Mouse (Mus musculus): Measurements from ENCODE around the gene Nol12.

Gene Nol12

DNA sequence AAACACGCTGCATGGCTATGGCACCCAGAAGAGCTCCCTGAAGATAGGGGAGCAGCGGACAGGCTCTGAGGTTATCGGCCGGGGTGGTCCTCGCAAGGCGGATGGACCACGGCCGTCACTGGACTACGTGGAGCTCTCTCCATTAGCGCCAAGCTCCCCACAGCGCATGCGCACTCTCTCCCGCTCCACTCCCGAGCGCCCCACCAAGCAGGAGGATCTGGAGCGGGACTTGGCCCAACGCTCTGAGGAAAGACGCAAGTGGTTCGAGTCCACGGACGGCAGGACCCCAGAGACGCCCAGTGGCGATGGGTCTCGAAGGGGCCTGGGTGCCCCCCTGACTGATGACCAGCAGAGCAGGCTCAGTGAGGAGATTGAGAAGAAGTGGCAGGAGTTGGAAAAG lies 58.2 kb downstream of the Nol12 start:
- DNase-seq (ENCODE audit: low spot score): no peak

Data from layer of hippocampus, adult 9-10 months (tissue).